Mouse (Mus musculus): ENCODE measurements around the gene Rplp2. TPM values are rescaled to one million over a fixed set of nuclear protein-coding genes. Genes with fewer than 3 reads are reported as not detected.
"Not testable (repeated sequence)": the region's sequence is repeated elsewhere in the genome, so short reads cannot be mapped to it uniquely, and the experiment has no call there.

Gene Rplp2
- total RNA-seq, 2 experiments from 2014 or later: 1,111 to 1,331 TPM

- no peak for DNase-seq (ENCODE audit: low spot score in 2 of 2)
Measured at GRCm38 (mm10) chr7:141442199-141442598, 5.0 kb upstream of the Rplp2 start.

- DNase-seq (ENCODE audit: low spot score in 2 of 2): peak; percentile 16 to 21
Measured at GRCm38 (mm10) chr7:141443081-141443821, 3.9 kb upstream of the Rplp2 start.

GRCm38 (mm10) chr7:141443828-141444237 is 3.3 kb upstream of the Rplp2 start, which contains the start of gene Pidd1:
TSS of gene Pidd1 (minus strand) at chr7:141444025.
- DNase-seq (ENCODE audit: low spot score in 2 of 2): peak; percentile 35 to 69

DNA sequence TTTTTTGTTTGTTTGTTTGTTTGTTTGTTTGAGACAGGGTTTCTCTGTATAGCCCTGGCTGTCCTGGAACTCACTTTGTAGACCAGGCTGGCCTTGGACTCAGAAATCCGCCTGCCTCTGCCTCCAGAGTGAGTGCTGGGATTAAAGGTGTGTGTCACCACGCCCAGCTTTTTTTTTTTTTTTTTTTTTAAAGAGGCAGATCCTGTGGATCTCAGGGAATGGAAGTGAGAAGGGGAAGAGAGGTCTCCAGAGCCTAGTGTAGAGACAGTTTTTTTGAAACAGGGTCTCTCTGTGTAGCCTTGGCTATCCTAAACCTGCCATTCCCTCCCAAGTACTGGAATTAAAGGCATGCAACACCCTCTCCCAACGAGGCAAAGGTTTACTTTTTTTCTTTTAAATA is 796 bp upstream of the Rplp2 start:
- not testable (repeated sequence) for DNase-seq (ENCODE audit: low spot score in 2 of 2)

DNA sequence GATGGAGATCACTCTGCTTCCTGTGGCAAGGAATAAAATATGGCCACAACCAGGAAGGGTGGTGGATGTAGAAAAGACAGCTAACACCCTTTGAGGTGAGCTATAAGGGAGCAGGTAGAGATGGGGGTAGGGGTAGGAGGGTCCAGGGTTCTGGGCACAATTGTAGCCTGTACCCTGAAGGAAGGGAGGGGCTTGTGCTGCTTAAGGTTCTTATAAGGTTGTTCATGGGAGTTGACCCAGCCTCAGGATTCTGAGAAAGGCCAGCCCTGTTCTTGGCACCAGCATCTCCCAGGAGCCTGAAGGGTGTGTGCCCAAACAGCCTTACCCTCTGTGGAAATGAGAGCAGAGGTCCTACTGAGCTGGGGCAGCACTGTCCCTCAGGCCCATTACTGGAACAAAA is 4.8 kb downstream of the Rplp2 start:
- no peak for DNase-seq (ENCODE audit: low spot score in 2 of 2)

GRCm38 (mm10) chr7:141453636-141454035 is 6.5 kb downstream of the Rplp2 start:
- no peak for DNase-seq (ENCODE audit: low spot score in 2 of 2)

- peak; percentile 88 to 95 for DNase-seq (ENCODE audit: low spot score in 2 of 2)
Measured at GRCm38 (mm10) chr7:141454967-141455551, 7.9 kb downstream of the Rplp2 start, which contains the start of gene Pnpla2. TSS of gene Pnpla2 (plus strand) at chr7:141455198.

GRCm38 (mm10) chr7:141455610-141456314 is 8.6 kb downstream of the Rplp2 start:
- peak in 1 of 2 experiments; percentile 61 for DNase-seq (ENCODE audit: low spot score in 2 of 2)

GRCm38 (mm10) chr7:141456739-141457138 is 9.6 kb downstream of the Rplp2 start:
- no peak for DNase-seq (ENCODE audit: low spot score in 2 of 2)

GRCm38 (mm10) chr7:141457236-141457635 is 10.1 kb downstream of the Rplp2 start:
- no peak for DNase-seq (ENCODE audit: low spot score in 2 of 2)

DNA sequence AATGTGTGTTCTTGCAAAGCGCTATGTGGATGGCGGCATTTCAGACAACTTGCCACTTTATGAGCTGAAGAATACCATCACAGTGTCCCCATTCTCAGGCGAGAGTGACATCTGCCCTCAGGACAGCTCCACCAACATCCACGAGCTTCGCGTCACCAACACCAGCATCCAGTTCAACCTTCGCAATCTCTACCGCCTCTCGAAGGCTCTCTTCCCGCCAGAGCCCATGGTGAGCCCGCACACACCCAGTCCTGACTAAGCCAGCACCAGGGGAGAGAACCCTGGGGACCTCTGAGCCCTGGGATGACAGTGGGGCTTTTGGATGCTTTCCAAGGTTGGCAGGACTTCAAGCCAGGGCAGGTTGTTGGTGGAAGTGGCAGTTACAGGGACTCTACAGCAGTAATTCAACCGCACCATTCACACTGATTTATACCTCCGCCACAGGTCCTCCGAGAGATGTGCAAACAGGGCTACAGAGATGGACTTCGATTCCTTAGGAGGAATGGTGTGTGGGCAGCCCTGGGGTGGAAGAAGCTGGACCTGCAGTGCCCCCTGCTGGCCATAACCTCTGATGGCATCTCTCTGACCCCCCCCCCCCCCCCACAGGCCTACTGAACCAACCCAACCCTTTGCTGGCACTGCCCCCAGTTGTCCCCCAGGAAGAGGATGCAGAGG is 11.0 kb downstream of the Rplp2 start:
- no peak for DNase-seq (ENCODE audit: low spot score in 2 of 2)

DNA sequence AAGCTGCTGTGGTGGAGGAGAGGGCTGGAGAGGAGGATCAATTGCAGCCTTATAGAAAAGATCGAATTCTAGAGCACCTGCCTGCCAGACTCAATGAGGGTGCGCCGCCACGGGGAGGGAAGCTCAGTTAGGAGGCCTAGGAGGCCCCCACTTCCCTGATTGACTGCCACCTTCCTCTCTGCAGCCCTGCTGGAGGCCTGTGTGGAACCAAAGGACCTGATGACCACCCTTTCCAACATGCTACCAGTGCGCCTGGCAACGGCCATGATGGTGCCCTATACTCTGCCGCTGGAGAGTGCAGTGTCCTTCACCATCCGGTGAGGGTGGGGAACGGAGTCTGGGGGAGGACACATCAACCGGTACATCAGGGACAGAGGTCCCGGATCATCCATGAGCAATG is 11.5 kb downstream of the Rplp2 start:
- no peak for DNase-seq (ENCODE audit: low spot score in 2 of 2)

GRCm38 (mm10) chr7:141459301-141459711 is 12.1 kb downstream of the Rplp2 start:
- no peak for DNase-seq (ENCODE audit: low spot score in 2 of 2)

DNA sequence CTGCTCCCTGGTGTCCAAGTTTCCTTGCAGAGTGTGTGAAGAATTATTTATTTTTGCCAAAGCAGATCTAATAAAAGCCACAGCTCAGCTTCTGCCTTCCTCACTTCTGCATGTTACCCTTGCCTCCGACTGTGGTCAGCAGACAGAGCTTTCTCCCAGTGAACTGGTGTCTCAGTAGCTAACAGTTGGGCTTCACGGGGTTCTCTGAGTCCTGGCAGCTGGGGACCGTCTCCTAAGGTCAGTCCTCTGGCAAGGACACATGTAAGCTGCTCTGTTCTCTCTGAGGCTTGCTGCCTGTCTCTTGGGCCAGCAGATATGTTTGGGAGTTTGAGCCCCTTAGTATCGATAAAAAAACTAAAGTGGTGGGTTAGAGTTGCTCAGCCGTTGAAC is 12.8 kb downstream of the Rplp2 start:
- no peak for DNase-seq (ENCODE audit: low spot score in 2 of 2)

DNA sequence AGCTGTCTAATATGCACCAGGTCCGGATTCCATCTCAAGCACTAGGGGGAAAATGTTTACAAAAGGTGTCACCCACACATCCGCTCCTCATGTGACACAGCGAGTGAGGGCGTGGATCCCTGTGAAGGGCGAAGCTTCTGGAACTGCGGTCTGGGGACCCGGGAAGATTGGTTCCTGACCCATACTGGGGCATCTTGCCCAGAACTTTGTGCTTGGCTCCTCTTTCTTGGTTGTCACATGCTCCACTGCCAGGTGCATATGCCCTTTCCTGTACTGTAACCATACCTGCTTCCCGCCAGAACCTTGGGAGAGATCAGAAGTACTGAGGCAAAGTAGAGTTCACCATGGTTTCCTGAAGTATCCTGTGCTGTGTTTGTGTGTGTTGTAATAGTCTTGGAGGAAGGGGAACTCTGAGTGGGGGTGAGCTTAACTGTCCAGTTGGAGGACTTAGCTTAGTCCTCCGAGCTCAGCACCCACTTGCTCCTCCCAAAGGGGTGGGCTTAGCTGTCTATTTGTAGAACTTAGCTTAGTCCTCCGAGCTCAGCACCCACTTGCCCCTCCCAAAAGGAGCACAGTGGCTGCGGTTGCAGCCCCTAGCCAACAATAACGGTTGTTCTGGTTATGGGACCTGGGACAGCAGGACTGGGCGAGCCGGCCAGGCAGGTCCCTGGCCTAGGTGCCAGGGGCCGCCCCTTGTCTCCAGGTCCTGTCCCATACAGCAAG is 13.4 kb downstream of the Rplp2 start, which contains the start of gene Cracr2b:
Cracr2b (plus strand) TSS at position 704 of the 723 bp plus-strand sequence.
- no peak for DNase-seq (ENCODE audit: low spot score in 2 of 2)

DNA sequence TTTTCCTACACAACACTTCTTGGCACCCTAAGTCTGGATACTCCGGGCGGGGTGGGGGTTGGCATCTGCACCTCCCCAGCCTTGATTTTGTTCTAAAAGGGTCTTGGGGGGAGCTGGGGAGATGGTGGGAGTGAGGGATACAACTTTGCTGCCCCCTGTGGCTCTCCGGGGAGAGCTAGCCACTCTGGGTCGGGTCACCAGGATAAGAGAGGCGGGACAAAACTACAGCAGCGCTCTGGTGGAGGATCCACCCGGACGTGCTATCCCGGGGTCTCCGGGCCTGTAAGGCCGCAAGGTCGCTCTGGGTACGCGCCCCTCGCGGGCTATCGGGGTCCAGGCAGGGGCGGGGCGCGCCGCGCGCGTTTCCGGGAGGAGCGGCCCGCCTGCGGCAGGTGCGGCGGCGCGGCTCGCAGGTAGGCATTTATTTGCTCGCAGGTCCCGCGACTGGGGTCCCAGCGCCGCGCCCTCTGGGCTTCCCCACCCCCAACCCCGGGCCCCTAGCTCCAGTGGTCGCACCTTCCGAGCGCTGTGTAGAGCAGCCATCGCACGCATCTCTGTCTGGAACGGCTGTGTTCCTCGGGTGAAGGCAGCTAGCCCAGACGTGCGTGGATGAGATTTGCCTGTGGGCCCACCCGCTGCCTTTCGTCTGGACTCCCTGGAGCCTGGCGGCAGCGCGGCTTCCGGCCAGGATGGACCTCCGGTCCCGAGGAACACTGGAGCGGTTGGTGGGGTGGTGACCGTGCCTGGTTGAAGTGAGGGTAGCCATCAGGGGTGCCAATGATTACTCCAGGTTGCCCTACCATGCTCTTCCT is 14.6 kb downstream of the Rplp2 start:
- DNase-seq (ENCODE audit: low spot score in 2 of 2): no peak

GRCm38 (mm10) chr7:141462333-141462821 is 15.2 kb downstream of the Rplp2 start:
- DNase-seq (ENCODE audit: low spot score in 2 of 2): no peak

GRCm38 (mm10) chr7:141463824-141464602 is 16.8 kb downstream of the Rplp2 start:
- DNase-seq (ENCODE audit: low spot score in 2 of 2): no peak

Measured in gastrocnemius, postnatal 4 days (tissue).